Mouse (Mus musculus) limb, embryonic 11.5 days (tissue): ENCODE measurements around the gene Olfr146. TPM values are rescaled to one million over a fixed set of nuclear protein-coding genes. Genes with fewer than 3 reads are reported as not detected.

ENCODE experiments used
- ATAC-seq: fragments of 200-750 bp; cut with Nextera tagmentation; 2 replicates; pipeline ENCODE4 v1.8.0; 2017; ENCODE audit warnings: low read depth; ENCODE audit not compliant: insufficient number of reproducible peaks, low FRiP score, low TSS enrichment
- DNase-seq: peaks from one replicate; pipeline ENCODE4 v3.0.0-alpha.2; 2015; ENCODE audit warnings: low spot score
- H3K27ac ChIP-seq: fragments of 300-500 bp; sonication (generic); replicated peaks from 2 replicates; pipeline ENCODE4 v1.5.1; 2014; ENCODE audit warnings: low read depth, mild to moderate bottlenecking, low read length
- H3K27me3 ChIP-seq: fragments of 300-500 bp; sonication (generic); 2 replicates; pipeline ENCODE4 v1.6.1; 2014; ENCODE audit warnings: mild to moderate bottlenecking, low read length, mixed read lengths; ENCODE audit not compliant: control insufficient read depth, insufficient read depth
- H3K36me3 ChIP-seq: fragments of 300-500 bp; sonication (generic); 2 replicates; pipeline ENCODE4 v1.6.1; 2014; ENCODE audit warnings: mild to moderate bottlenecking, low read length, moderate library complexity, mixed read lengths; ENCODE audit not compliant: control insufficient read depth, insufficient read depth
- H3K4me1 ChIP-seq: fragments of 300-500 bp; sonication (generic); 2 replicates; pipeline ENCODE4 v1.6.1; 2014; ENCODE audit warnings: low read length, mixed read lengths; ENCODE audit not compliant: control insufficient read depth, insufficient read depth
- H3K4me2 ChIP-seq: fragments of 300-500 bp; sonication (generic); 2 replicates; pipeline ENCODE4 v1.6.1; 2014; ENCODE audit warnings: low read depth, mild to moderate bottlenecking, moderate library complexity; ENCODE audit not compliant: severe bottlenecking
- H3K4me3 ChIP-seq: fragments of 300-500 bp; sonication (generic); 2 replicates; pipeline ENCODE4 v1.5.1; 2014; ENCODE audit warnings: low read depth, low read length
- H3K9ac ChIP-seq: fragments of 300-500 bp; sonication (generic); 2 replicates; pipeline ENCODE4 v1.6.1; 2014; ENCODE audit warnings: mild to moderate bottlenecking, low read length
- H3K9me3 ChIP-seq: fragments of 300-500 bp; sonication (generic); 2 replicates; pipeline ENCODE4 v1.6.1; 2016; ENCODE audit warnings: low read length; ENCODE audit not compliant: control insufficient read depth
- WGBS: fragments of 180-500 bp; shearing (Covaris S2); extraction: QIAGEN DNeasy Blood & Tissue Kit; methylation state at CpG from one replicate; pipeline ENCODE4 v1.1.7; 2014; 5-methylcytosine and 5-hydroxymethylcytosine counted together
- microRNA-seq: library from miRNA; unstranded; fragments of <30 nt; microRNA quantifications from one replicate; pipeline ENCODE4, GENCODE M21; 2016
- polyA plus RNA-seq: library from polyadenylated mRNA; unstranded; fragments of >200 nt; fragmentation: Nextera tagmentation; extraction: Ambion mirVana; gene quantifications from 2 replicates; pipeline ENCODE4 v1.2.1, GENCODE M21; 2014

Gene Olfr146
- polyA plus RNA-seq: not detected in 2 replicates

GRCm38 (mm10) chr9:39023277-39023676 lies at the start of gene Olfr146:
Olfr146 (minus strand) TSS chr9:39023377.
- no peaks in the 10 kb centered on the region for H3K4me1 ChIP-seq
- WGBS: 80% methylated on average over 1 of the region's 1 CpGs
- H3K9me3 ChIP-seq: no peaks in the 10 kb centered on the region
- no peak within 1 kb of the TSS for H3K9ac ChIP-seq
- DNase-seq: no peak
- H3K4me2 ChIP-seq: no peak within 1 kb of the TSS
- no peaks in the 10 kb centered on the region for H3K36me3 ChIP-seq
- H3K4me3 ChIP-seq: no peak within 1 kb of the TSS
- ATAC-seq: no peak
- no peaks in the 10 kb centered on the region for H3K27me3 ChIP-seq
- no peak within 1 kb of the TSS for H3K27ac ChIP-seq

GRCm38 (mm10) chr9:39064851-39065250 lies 41.7 kb upstream of the Olfr146 start, which contains the start of gene Olfr937:
Olfr937 (minus strand) TSS chr9:39064951.
- DNase-seq: no peak
- Histone ChIP-seq H3K27ac (no peak within 1 kb of the TSS), H3K4me2 (no peak within 1 kb of the TSS), H3K4me1 (no peaks in the 10 kb centered on the region), H3K36me3 (no peaks in the 10 kb centered on the region), H3K27me3 (no peaks in the 10 kb centered on the region), H3K9ac (no peak within 1 kb of the TSS), H3K9me3 (no peaks in the 10 kb centered on the region), H3K4me3 (no peak within 1 kb of the TSS)
- WGBS: 80% methylated on average over 1 of the region's 1 CpGs
- no peak for ATAC-seq

GRCm38 (mm10) chr9:38999583-38999982 lies 23.6 kb downstream of the Olfr146 start, which contains the start of gene Olfr935:
Olfr935 (minus strand) TSS chr9:38999683.
- H3K9ac ChIP-seq: no peak within 1 kb of the TSS
- 79% methylated on average over 2 of the region's 2 CpGs for WGBS
- H3K4me1 ChIP-seq: no peaks in the 10 kb centered on the region
- ATAC-seq (no peak), DNase-seq (no peak)
- H3K4me2 ChIP-seq: no peak within 1 kb of the TSS
- H3K36me3 ChIP-seq: no peaks in the 10 kb centered on the region
- H3K4me3 ChIP-seq: no peak within 1 kb of the TSS
- no peaks in the 10 kb centered on the region for H3K27me3 ChIP-seq
- no peaks in the 10 kb centered on the region for H3K9me3 ChIP-seq
- H3K27ac ChIP-seq: no peak within 1 kb of the TSS

- Histone ChIP-seq H3K9me3 (no peaks in the 10 kb centered on the region), H3K4me1 (no peaks in the 10 kb centered on the region), H3K36me3 (no peaks in the 10 kb centered on the region), H3K27me3 (no peaks in the 10 kb centered on the region), H3K9ac (no peak within 1 kb of the TSS), H3K4me3 (no peak within 1 kb of the TSS), H3K27ac (no peak within 1 kb of the TSS), H3K4me2 (no peak within 1 kb of the TSS)
- 98% methylated on average over 2 of the region's 2 CpGs for WGBS
- ATAC-seq: no peak
- no peak for DNase-seq
Observed at GRCm38 (mm10) chr9:38988215-38988614, 35.0 kb downstream of the Olfr146 start, which contains the start of gene Olfr934. Olfr934 (minus strand) TSS chr9:38988315.

- H3K27me3 ChIP-seq: no peaks in the 10 kb centered on the region
- no peak within 1 kb of the TSS for H3K9ac ChIP-seq
- no peak within 1 kb of the TSS for H3K27ac ChIP-seq
- H3K4me2 ChIP-seq: no peak within 1 kb of the TSS
- WGBS: 84% methylated on average over 4 of the region's 4 CpGs
- no peaks in the 10 kb centered on the region for H3K9me3 ChIP-seq
- ATAC-seq (no peak), DNase-seq (no peak)
- H3K4me1 ChIP-seq: no peaks in the 10 kb centered on the region
- H3K36me3 ChIP-seq: no peaks in the 10 kb centered on the region
- H3K4me3 ChIP-seq: no peak within 1 kb of the TSS
Observed at GRCm38 (mm10) chr9:38972013-38972412, 51.2 kb downstream of the Olfr146 start, which contains the start of gene Olfr933. Olfr933 (plus strand) TSS chr9:38972313.

Small RNA genes lying within 50 kb of the gene (microRNA-seq; reads per million reads assigned to microRNA genes)
- not detected for gene Gm25529

Other genes with a start within 250 kb of the Olfr146 start
- gene Olfr922, start 208.8 kb downstream of the Olfr146 start, polyA plus RNA-seq: not detected in 2 replicates
- not detected in 2 replicates for gene Olfr923, start 196.8 kb downstream of the Olfr146 start, polyA plus RNA-seq
- gene Olfr924, start 178.9 kb downstream of the Olfr146 start, polyA plus RNA-seq: not detected in 2 replicates
- gene Olfr26, start 168.3 kb downstream of the Olfr146 start, polyA plus RNA-seq: not detected in 2 replicates
- gene Olfr926, start 146.3 kb downstream of the Olfr146 start, polyA plus RNA-seq: not detected in 2 replicates
- not detected in 2 replicates for gene Olfr930, start 93.6 kb downstream of the Olfr146 start, polyA plus RNA-seq
- not detected in 2 replicates for gene Olfr933, start 51.1 kb downstream of the Olfr146 start, polyA plus RNA-seq
- gene Olfr934, start 35.1 kb downstream of the Olfr146 start, polyA plus RNA-seq: not detected in 2 replicates
- not detected in 2 replicates for gene Olfr935, start 23.7 kb downstream of the Olfr146 start, polyA plus RNA-seq
- gene Olfr937, start 41.6 kb upstream of the Olfr146 start, polyA plus RNA-seq: not detected in 2 replicates
- not detected in 2 replicates for gene Olfr938, start 55.5 kb upstream of the Olfr146 start, polyA plus RNA-seq
- gene Olfr27, start 104.8 kb upstream of the Olfr146 start, polyA plus RNA-seq: not detected in 2 replicates
- not detected in 2 replicates for gene Olfr943, start 142.9 kb upstream of the Olfr146 start, polyA plus RNA-seq
- not detected in 2 replicates for gene Olfr944, start 178.5 kb upstream of the Olfr146 start, polyA plus RNA-seq
- not detected in 2 replicates for gene Olfr1537, start 226.6 kb upstream of the Olfr146 start, polyA plus RNA-seq